Mouse (Mus musculus): ENCODE measurements around the gene Rangrf. TPM values are rescaled to one million over a fixed set of nuclear protein-coding genes. Genes with fewer than 3 reads are reported as not detected.
A peak's percentile ranks its signal among the peaks of the same experiment; 100 is the strongest.

The Rangrf gene
- total and polyA plus RNA-seq, 3 experiments: 8.1 to 21.8 (median 16.2) TPM

- ATAC-seq (ENCODE audit: extremely low read depth, insufficient number of reproducible peaks, low FRiP score, poor library complexity, severe bottlenecking) (no peak), DNase-seq (ENCODE audit: low spot score) (no peak)
- H3K27me3 ChIP-seq (ENCODE audit: insufficient read depth, low read length): no peaks in the 10 kb centered on the region
- H3K4me1 ChIP-seq (ENCODE audit: insufficient read depth, low read depth, low read length): peaks cover 3% of the 10 kb centered on the region; the same call in 1 of the 2 replicates
- H3K4me3 ChIP-seq (ENCODE audit: low read depth, low read length): no peak overlapping the region
- peaks cover 98% of the 10 kb centered on the region for H3K36me3 ChIP-seq (replicated peaks)
- TF ChIP-seq TAL1 (conservative IDR thresholded peaks at IDR 0.05; ENCODE audit: low read depth, low read length) (no peak), POLR2AphosphoS5 (IDR thresholded peaks at IDR 0.05; ENCODE audit: insufficient replicate concordance, low read depth, low read length) (no peak), CTCF (IDR thresholded peaks at IDR 0.05; ENCODE audit: low read depth, low read length) (no peak), GATA2 (IDR thresholded peaks at IDR 0.05; ENCODE audit: borderline replicate concordance, low read depth, low read length) (no peak), GATA1 (IDR thresholded peaks at IDR 0.05; ENCODE audit: borderline replicate concordance, low read length) (no peak)
- H3K9me3 ChIP-seq (replicated peaks): no peaks in the 10 kb centered on the region
Observed at GRCm38 (mm10) chr11:68997080-68997479, 22.1 kb upstream of the Rangrf start.

- TF ChIP-seq CTCF (IDR thresholded peaks at IDR 0.05; ENCODE audit: low read depth, low read length): no peak
- no peak for TF ChIP-seq POLR2AphosphoS5 (IDR thresholded peaks at IDR 0.05; ENCODE audit: insufficient replicate concordance, low read depth, low read length)
- TF ChIP-seq GATA1 (IDR thresholded peaks at IDR 0.05; ENCODE audit: borderline replicate concordance, low read length): no peak
- no peak for TF ChIP-seq TAL1 (conservative IDR thresholded peaks at IDR 0.05; ENCODE audit: low read depth, low read length)
- no peak for TF ChIP-seq GATA2 (IDR thresholded peaks at IDR 0.05; ENCODE audit: borderline replicate concordance, low read depth, low read length)
- H3K27me3 ChIP-seq (ENCODE audit: insufficient read depth, low read length): no peaks in the 10 kb centered on the region
- peaks cover 3% of the 10 kb centered on the region; the same call in 1 of the 2 replicates for H3K4me1 ChIP-seq (ENCODE audit: insufficient read depth, low read depth, low read length)
- no peak overlapping the region for H3K4me3 ChIP-seq (ENCODE audit: low read depth, low read length)
- peaks cover 98% of the 10 kb centered on the region for H3K36me3 ChIP-seq (replicated peaks)
- DNase-seq (ENCODE audit: low spot score) (no peak), ATAC-seq (ENCODE audit: extremely low read depth, insufficient number of reproducible peaks, low FRiP score, poor library complexity, severe bottlenecking) (no peak)
- no peaks in the 10 kb centered on the region for H3K9me3 ChIP-seq (replicated peaks)
Observed at GRCm38 (mm10) chr11:68994377-68994776, 19.4 kb upstream of the Rangrf start.

GRCm38 (mm10) chr11:68993122-68993521, 18.1 kb upstream of the Rangrf start:
- peaks cover 3% of the 10 kb centered on the region; the same call in 1 of the 2 replicates for H3K4me1 ChIP-seq (ENCODE audit: insufficient read depth, low read depth, low read length)
- DNase-seq (ENCODE audit: low spot score) (no peak), ATAC-seq (ENCODE audit: extremely low read depth, insufficient number of reproducible peaks, low FRiP score, poor library complexity, severe bottlenecking) (no peak)
- no peaks in the 10 kb centered on the region for H3K27me3 ChIP-seq (ENCODE audit: insufficient read depth, low read length)
- H3K4me3 ChIP-seq (ENCODE audit: low read depth, low read length): no peak overlapping the region
- peaks cover 98% of the 10 kb centered on the region for H3K36me3 ChIP-seq (replicated peaks)
- no peak for TF ChIP-seq GATA1 (IDR thresholded peaks at IDR 0.05; ENCODE audit: borderline replicate concordance, low read length)
- no peak for TF ChIP-seq CTCF (IDR thresholded peaks at IDR 0.05; ENCODE audit: low read depth, low read length)
- no peak for TF ChIP-seq TAL1 (conservative IDR thresholded peaks at IDR 0.05; ENCODE audit: low read depth, low read length)
- no peaks in the 10 kb centered on the region for H3K9me3 ChIP-seq (replicated peaks)

- TF ChIP-seq POLR2AphosphoS5 (IDR thresholded peaks at IDR 0.05; ENCODE audit: insufficient replicate concordance, low read depth, low read length): no peak
- no peak for TF ChIP-seq GATA1 (IDR thresholded peaks at IDR 0.05; ENCODE audit: borderline replicate concordance, low read length)
- no peak for TF ChIP-seq TAL1 (conservative IDR thresholded peaks at IDR 0.05; ENCODE audit: low read depth, low read length)
- no peak for TF ChIP-seq CTCF (IDR thresholded peaks at IDR 0.05; ENCODE audit: low read depth, low read length)
- TF ChIP-seq GATA2 (IDR thresholded peaks at IDR 0.05; ENCODE audit: borderline replicate concordance, low read depth, low read length): no peak
- no peak for DNase-seq (ENCODE audit: low spot score)
- H3K27me3 ChIP-seq (ENCODE audit: insufficient read depth, low read length): no peaks in the 10 kb centered on the region
- no peak for ATAC-seq (ENCODE audit: extremely low read depth, insufficient number of reproducible peaks, low FRiP score, poor library complexity, severe bottlenecking)
- H3K4me1 ChIP-seq (ENCODE audit: insufficient read depth, low read depth, low read length): peaks cover 3% of the 10 kb centered on the region; the same call in 1 of the 2 replicates
- no peaks in the 10 kb centered on the region for H3K9me3 ChIP-seq (replicated peaks)
- no peak overlapping the region for H3K4me3 ChIP-seq (ENCODE audit: low read depth, low read length)
- H3K36me3 ChIP-seq (replicated peaks): peaks cover 84% of the 10 kb centered on the region
Observed at GRCm38 (mm10) chr11:68988341-68988740, 13.4 kb upstream of the Rangrf start.

- no peak for ATAC-seq (ENCODE audit: extremely low read depth, insufficient number of reproducible peaks, low FRiP score, poor library complexity, severe bottlenecking)
- H3K4me1 ChIP-seq (ENCODE audit: insufficient read depth, low read depth, low read length): peaks cover 4% of the 10 kb centered on the region
Observed at GRCm38 (mm10) chr11:68987365-68987882, 12.4 kb upstream of the Rangrf start.

DNA sequence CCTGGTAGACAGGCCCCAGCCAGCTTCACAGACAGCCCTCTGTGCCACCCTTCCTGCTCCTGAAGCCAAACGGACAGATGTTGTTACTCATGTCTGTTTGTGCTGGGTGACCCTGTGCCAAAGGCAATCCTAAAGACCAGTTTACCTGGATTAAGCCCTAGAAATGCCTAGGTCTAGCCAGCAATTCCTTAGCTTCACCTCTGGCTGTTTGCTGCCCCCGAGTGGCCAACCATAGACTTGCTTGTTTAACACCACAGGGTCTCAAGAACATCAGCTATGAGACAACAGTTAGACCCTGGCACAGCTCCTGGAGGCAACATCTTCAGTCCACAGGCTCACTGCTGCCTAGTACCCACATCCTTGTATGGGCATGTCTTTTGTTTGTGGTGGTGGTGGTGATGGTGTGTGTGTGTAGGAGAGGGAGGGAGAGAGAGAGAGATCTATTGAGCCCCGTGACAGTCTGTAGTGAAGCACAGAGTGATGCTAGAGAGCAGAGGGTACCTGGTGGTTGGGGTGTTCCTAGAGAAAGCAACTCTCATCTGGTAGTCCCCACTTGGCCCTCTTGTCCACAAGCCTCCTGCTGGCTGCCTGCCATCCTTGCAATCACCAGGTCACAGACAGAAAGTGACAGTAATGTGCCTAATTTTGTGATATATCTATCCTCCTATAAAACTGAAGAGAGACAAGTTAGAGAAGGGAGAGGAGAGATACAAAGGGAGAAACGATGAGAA, 7.8 kb upstream of the Rangrf start:
- ATAC-seq (ENCODE audit: extremely low read depth, insufficient number of reproducible peaks, low FRiP score, poor library complexity, severe bottlenecking) (no peak), DNase-seq (ENCODE audit: low spot score) (peak; percentile 26)
- Histone ChIP-seq H3K4me3 (ENCODE audit: low read depth, low read length) (no peak overlapping the region), H3K27me3 (ENCODE audit: insufficient read depth, low read length) (0 out of 2 replicates have a peak, but pooled peaks cover 2% of the 10 kb centered on the region), H3K36me3 (replicated peaks) (peaks cover 30% of the 10 kb centered on the region), H3K4me1 (ENCODE audit: insufficient read depth, low read depth, low read length) (peaks cover 9% of the 10 kb centered on the region), H3K9me3 (replicated peaks) (no peaks in the 10 kb centered on the region)
- TF ChIP-seq GATA2 (IDR thresholded peaks at IDR 0.05; ENCODE audit: borderline replicate concordance, low read depth, low read length) (no peak), CTCF (IDR thresholded peaks at IDR 0.05; ENCODE audit: low read depth, low read length) (peak; percentile 56)

More at GRCm38 (mm10) chr11:68987365-68987882, 12.4 kb upstream of the Rangrf start:
- TF ChIP-seq TAL1 (conservative IDR thresholded peaks at IDR 0.05; ENCODE audit: low read depth, low read length) (no peak), POLR2AphosphoS5 (IDR thresholded peaks at IDR 0.05; ENCODE audit: insufficient replicate concordance, low read depth, low read length) (no peak), CTCF (IDR thresholded peaks at IDR 0.05; ENCODE audit: low read depth, low read length) (no peak), GATA2 (IDR thresholded peaks at IDR 0.05; ENCODE audit: borderline replicate concordance, low read depth, low read length) (no peak), GATA1 (IDR thresholded peaks at IDR 0.05; ENCODE audit: borderline replicate concordance, low read length) (no peak)
- H3K9me3 ChIP-seq (replicated peaks): no peaks in the 10 kb centered on the region
- no peak for DNase-seq (ENCODE audit: low spot score)
- no peaks in the 10 kb centered on the region for H3K27me3 ChIP-seq (ENCODE audit: insufficient read depth, low read length)
- H3K4me3 ChIP-seq (ENCODE audit: low read depth, low read length): no peak overlapping the region
- H3K36me3 ChIP-seq (replicated peaks): peaks cover 75% of the 10 kb centered on the region

Data from G1E (cell line).